Mouse (Mus musculus) CD4-positive, CD25-positive, alpha-beta regulatory T cell, adult 4 months (primary cell): ENCODE results near the gene Slc1a2. TPM values are rescaled to one million over a fixed set of nuclear protein-coding genes. Genes with fewer than 3 reads are reported as not detected.

ENCODE experiments used
- ATAC-seq: one replicate; pipeline ENCODE4 v1.8.0; 2017
- polyA plus RNA-seq, 2 experiments: library from polyadenylated mRNA; unstranded; fragments of 100-300 nt; shearing (Covaris generic); gene quantifications; one replicate each; pipeline ENCODE4 v1.2.1; 2017

Gene Slc1a2
- polyA plus RNA-seq, 2 experiments from 2014 or later: 0.09 TPM; not detected in 1

DNA sequence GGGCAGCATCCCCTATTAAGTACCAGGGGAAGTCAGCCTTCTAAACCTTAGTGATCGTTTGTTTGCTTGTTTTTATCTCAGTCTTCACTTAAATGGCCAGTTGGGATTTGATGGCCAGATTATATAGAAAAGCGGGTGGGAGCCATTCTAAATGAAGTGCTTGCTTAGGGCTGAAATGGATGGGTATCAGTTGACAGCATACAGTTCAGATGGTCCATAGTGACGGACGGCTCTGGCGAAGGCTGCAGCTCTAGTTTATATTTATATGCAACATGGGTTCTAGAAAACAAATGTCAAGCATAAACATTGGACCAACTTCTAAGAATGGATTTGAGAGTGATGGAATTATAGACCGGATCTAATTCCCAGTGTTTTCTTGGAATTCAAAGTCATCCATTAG lies 9.5 kb downstream of the Slc1a2 start:
- no peak for ATAC-seq

DNA sequence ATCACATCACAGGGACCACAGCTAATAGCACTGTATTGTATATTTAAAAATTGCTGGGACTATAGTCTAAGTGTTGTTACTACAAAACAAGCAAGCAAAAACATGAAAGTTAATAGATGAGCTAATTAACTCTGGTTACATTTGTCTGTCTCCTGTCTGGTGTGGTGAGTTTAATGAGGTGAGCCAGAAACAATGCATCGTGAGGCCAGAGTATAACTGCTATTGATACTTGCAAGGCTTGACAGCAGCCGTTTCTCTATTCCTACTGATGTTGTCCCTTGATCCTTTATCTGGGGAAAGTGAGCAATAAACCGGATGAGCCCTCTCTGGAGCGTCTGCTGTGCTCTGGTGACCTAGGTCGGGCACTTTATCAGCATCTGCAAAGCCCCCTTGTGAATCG lies 11.1 kb downstream of the Slc1a2 start:
- ATAC-seq: no peak

DNA sequence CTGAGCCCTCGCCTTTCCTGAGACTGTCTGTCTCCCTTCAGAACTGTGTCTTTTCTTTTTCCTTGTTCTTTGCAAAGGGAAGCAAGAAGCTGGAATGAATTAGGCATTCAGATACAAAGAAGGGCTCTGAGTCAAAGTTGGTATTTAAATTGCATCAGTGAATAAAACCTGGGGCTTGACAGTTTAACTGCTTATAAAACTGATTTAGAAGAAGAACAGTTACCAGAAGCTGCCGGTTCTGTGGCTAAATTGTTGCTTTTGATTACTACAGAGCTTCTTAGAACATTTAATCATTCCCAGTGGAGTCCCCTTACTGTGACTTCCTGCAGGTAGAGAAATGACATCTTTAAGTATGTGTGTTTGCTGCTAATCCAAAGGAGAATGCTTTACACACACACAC lies 16.1 kb downstream of the Slc1a2 start:
- no peak for ATAC-seq

DNA sequence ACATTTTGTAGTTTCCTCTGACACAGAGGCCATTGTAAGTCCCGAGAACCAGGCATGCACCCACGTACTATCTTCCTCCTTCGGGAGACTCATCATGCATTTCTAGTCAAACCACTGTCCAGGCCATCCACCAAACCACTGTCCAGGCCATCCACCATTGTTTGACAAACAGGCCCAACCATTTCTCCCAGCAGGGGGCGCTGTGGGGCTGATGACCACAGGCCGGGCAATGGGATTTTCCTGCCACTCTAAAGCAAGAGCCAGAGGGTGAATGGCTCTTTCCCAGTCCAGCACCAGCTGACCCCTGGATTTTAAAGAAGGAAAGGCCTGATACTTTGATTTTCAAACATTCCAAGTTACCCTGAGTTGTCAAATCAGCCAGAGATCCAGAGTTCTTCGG lies 16.8 kb downstream of the Slc1a2 start:
- no peak for ATAC-seq

DNA sequence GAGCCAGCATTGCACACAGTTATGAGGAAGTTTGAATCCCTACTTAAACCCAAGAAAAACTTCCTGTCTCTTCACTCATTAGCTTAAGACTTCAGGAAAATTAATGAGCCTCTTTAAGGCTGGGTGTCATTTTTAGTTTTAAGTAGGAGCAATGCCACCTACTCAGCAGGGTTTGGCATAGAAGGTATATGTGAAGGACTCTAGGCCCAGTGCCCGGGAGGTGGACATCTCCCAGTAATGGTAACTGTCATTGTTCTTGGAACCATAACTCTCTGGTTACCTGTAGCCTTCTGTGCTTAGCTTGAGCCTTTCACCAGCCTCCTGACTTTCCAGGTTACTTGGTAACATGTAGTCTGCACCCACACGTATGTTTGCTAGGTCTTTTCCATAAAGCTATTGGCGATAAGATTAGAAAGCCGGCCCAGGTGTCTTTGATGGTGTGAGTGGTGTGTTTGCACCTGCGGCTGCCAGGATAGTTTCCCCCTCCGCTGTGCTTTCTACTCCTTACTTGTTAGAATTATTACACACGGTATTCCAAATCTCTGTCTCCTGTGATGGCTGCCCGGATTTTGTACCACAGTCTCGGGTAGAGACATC lies 18.4 kb downstream of the Slc1a2 start:
- ATAC-seq: no peak

DNA sequence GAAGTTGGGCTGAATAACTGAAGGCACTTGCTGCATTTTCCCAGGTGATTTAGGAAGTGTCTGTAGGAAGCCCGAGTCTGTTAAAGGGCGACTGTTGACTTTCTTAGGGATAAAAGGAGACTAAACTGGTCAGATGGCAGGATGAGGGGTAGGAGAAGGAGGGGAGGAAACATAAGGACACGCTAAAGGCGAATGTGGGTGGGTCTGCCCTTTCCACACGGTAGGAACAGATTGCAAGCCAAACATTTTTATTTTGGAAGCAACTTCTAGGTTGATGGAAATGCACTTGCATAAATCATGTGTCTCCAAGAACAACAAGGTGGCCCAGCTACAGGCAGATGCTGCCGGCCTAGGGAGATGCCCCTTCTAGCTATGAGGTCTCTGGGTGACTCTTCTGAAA lies 18.9 kb downstream of the Slc1a2 start:
- ATAC-seq: no peak

DNA sequence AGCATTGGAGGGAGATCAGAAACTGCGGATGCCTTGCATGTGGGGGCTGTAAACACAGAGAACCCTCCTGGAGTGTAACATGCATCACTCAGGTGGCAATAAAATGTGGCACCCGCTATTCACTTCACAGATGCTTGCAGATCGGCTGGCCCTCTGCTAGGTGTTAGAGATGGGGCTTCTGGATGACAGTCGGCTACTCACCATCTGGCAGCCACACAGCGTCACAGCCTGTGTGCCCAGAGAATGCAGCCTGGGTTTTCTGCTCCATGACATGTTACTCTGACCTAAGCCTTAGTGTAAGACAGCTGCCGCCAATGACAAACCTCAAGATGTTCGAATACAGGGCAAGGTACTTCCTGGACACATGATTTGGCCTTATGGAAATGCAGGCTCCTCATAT lies 22.9 kb downstream of the Slc1a2 start:
- no peak for ATAC-seq

DNA sequence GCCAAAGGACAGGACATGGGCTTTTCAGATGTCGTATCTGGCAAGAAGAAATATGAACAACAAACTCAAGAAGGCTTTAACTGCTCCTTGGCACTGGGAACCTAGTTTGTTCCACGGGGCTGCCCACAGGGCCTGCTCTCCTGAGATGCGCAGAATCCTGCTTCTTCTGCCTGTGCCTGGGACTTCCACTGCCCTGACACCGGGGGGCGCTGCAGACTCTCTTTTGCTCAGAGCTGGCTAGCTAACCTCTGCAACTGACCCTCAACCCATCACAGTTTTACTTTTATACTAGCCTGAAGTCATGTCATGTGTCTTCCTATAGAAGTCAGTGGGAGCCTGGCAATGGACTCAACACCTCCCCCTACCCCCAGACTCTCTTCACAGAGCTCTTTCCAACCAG lies 23.7 kb downstream of the Slc1a2 start:
- no peak for ATAC-seq

DNA sequence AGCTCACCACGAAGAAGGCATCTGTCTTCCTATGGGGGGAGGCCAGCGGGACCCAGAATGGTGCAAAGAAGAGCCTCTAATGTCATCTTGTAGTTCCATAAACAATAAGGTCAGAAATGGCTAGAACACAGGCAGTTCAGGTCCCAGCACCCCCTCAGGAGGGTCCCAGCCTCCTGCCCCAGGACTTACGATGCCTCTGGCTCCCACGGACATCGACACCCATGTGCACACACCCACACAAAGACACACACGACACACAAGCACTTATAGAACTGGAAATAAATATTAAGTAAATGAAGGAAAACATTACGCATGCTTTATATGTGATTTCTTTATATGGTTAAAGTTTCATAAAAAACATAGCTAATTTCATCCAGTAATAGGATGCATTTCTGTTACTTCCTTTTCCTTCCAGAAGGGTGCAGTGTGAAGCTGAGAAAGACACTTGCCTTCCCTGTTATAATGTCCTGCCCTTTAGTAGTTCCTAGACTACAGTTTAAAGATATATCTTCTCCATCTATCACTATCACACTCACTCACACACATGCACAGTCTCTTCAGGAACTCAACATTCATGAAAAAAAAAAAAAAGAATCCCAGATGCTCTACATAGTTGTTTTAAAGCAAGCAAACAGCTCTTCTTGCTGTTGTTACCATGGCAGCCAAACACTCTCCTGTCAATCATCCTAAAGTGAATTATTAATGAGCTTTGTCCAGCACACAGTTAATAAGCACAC lies 27.1 kb downstream of the Slc1a2 start:
- no peak for ATAC-seq

DNA sequence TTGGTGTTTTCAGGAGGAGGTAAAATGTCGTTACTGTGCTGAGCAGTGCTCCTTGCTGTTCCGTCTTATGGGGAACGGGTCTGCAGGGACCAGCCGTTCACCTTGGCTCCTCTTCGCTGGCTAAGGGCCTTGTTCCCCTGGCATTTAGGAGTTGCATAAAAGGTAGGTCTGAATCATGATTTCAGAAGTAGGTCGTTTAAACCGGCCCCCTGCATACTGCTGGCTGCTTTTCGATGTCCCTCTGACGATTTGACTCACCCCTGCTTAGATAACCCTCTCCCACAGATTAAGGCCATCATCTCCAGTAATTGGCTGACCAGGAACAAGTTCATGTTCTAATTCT lies 27.6 kb downstream of the Slc1a2 start:
- ATAC-seq: no peak

DNA sequence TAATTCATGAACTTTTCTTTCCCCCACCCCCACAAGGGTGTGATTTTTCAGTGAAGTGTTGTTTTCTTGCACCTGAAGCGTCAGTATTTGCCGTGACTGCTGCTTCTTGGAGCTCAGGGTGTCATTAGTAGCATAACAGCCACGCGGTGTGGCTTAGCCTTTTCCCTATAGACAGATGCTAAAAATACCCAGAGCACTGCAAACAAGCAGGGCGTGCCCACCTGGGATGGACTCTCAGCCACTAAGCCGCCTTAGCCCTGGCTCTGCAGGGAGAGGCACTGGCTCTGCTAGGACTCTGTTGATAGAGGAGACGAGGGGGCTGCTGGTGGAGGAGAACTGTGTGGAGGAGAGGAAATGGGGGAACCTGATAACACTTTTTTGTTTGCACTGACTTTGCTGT lies 35.1 kb downstream of the Slc1a2 start:
- no peak for ATAC-seq

DNA sequence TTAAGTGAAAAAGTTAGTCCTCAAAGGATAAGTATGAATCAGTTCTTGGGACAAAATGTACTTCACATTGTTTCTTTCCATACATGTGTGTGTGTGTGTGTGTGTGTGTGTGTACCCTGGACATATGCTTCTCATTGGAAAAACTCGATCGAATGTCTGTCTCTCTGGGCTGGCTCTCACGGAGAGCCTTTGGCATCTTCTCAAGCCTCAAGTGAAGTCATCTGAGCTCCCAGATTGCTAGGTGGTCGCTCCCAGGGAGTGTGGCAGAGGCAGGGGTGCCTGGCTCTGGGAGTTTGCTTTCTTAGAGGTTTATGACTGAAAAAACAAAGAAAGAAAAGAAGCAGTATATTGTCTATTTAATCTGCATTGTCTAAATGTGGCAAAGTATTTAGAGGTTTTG lies 36.3 kb downstream of the Slc1a2 start:
- ATAC-seq: no peak

DNA sequence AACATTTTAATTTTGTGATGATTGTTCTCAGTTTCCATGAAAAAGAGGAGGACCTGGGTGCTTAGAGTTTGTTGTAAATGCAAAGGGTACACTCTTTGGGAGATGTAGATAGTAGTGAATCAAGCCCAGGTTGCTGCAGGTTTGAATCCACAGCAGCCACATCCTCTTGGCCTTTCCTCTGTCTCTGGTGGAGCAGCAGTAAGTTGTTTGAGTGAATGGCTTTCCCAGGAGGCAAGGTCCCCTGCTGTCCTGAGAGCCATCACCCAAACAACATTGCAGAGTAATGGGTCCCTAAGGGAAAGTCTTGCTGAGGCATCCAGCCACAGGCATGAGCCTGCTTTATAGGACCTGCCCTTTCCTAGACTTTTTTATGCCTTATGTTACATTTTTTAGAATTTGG lies 37.1 kb downstream of the Slc1a2 start:
- ATAC-seq: no peak

DNA sequence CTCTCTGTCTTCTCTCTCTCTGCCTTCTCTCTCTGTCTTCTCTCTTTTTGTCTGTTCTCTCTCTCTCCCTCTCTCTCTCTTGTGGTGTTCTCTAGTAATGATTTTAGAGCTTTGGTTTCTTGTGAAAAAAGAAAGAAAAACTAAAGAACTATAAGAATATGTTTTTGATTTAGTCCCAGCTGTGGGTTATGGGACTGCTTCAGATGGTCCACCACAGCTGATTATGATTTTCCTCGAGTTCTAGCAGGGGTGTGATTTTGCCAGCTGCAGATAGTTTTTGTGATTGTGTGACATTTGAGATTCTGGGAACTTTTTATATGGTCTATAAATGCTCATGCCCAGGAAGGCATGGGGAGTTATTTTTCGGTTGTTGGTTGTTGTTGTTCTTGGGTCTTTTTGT lies 39.3 kb downstream of the Slc1a2 start:
- no peak for ATAC-seq

DNA sequence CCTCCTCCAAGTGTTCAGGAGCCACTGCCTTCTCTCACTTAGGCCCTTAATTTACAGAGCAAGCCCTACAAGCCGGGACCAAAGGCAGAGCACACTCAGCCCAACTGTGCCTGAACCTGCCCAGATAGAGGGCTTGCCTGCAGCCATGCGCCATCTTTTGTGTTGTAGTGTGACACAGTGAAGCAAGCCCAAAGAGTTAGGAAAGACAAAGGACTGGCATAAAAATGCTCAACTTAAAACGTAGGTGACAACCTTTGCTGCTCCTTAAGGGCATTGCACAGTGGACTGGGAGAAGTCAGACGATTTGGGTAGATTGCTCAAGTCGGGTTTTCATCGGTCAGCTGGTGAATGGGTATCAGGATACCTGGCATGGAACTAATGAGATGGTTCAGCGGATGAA lies 41.5 kb downstream of the Slc1a2 start:
- ATAC-seq: no peak

DNA sequence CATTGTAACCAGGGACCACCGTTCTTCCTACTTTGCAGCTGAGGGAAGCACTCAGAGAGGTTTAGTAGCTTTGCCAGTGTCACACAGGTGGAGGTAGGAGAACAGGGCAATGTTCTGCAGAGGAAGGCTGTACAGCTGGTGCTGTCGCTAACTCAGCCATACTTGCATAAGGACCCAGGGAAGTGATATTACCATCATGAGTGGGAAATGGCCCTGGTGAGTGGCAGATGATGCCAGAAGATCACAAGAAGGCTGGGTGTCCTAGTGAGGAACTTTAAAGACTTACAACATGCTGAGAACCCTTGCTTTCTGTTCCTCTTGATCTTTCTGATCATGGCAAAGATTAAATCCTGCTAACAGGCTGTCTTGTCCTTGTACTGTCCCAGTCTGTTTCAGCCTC lies 42.2 kb downstream of the Slc1a2 start:
- no peak for ATAC-seq

DNA sequence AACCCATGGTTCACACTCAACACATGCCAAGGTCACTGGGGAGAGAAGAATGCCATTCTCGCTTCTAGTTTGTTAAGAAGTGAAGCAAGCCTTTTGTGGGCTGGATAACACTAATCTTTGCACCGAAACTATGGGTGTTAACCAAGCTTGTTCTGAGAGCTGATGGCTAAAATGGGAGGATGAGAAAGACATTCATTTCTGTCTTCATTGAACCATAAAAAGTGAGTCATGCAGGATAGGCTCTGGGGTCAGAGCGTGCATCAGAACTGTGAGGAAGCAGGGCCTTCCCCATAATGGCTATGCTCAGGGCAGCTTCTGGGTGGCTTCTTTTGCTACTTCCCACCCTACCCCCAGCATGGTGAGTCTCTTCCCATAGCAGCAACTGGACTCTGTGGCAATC lies 42.9 kb downstream of the Slc1a2 start:
- ATAC-seq: no peak

DNA sequence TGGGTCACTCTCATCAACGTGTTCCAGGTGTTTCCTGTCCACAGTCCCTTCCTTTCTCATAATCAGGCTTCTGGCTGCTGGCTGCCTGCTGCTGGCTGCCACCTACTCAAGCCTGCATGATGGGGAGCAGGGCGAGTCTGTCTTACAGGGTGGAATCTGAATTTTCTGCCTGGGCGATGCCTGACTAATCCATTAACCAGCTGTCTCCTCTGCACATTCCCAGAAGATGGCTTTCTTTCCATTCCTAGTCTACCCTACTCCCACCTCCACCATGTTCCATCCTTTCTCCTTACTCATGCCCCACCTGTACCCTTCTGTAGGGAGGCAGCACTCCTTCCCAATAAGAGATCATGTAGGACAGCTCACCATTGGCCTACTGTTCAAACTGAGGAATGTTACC lies 45.1 kb downstream of the Slc1a2 start:
- ATAC-seq: no peak

DNA sequence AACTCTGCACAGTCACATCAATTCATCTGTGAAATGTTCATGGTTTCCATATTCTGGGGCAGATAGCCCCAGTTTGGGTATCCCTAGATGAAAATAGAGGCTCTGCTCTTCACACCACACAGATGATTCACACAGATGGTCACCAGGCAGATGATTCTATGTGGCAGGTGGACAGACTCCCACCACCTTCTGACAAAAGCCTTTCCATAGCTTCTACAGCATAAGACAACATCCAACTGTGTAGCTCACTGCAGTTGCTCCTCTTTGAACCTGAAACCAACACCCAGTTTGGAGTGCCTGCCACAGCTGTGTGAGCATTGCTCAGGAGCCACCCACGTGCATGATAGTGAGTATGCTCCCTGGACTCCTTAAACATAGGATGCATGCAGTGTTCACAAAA lies 46.3 kb downstream of the Slc1a2 start:
- ATAC-seq: no peak

DNA sequence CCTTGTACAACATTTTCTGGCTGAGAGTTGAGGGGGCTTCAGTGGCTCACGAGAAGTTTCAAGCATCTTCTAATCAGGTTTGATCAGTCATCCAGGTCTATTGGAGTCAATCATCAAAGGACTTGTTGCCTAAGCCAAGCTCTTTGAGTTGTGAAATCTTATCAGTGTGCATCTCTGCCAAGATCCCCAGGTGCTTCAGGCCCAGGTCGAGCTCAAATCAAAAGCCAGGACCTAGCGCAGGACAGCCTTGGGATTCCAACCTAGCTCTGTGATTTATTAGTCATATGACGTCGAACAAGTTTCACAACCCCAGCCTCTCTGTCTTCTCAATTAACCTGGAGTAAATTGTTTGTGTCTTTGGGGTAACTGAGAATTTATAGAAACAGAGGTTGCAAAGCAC lies 53.1 kb downstream of the Slc1a2 start:
- ATAC-seq: no peak

DNA sequence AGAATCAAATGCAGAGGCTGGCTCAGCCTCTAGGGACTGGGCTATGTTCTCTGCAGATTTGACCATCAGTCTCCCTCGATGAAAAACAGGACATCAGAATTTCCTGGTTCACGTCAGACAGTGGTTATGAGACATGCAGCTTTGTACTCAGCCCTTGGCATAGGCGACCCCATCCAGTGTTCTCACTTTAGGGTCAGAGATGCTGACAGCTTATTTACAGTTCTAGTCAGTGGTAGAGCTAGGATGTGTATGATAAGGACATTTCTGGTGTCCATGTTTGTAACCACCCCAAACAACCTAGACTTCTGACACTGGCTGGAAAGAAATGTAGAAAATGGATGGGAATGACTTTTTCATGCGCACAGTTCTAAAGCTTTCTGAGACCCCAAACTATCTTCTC lies 53.6 kb downstream of the Slc1a2 start:
- ATAC-seq: no peak

DNA sequence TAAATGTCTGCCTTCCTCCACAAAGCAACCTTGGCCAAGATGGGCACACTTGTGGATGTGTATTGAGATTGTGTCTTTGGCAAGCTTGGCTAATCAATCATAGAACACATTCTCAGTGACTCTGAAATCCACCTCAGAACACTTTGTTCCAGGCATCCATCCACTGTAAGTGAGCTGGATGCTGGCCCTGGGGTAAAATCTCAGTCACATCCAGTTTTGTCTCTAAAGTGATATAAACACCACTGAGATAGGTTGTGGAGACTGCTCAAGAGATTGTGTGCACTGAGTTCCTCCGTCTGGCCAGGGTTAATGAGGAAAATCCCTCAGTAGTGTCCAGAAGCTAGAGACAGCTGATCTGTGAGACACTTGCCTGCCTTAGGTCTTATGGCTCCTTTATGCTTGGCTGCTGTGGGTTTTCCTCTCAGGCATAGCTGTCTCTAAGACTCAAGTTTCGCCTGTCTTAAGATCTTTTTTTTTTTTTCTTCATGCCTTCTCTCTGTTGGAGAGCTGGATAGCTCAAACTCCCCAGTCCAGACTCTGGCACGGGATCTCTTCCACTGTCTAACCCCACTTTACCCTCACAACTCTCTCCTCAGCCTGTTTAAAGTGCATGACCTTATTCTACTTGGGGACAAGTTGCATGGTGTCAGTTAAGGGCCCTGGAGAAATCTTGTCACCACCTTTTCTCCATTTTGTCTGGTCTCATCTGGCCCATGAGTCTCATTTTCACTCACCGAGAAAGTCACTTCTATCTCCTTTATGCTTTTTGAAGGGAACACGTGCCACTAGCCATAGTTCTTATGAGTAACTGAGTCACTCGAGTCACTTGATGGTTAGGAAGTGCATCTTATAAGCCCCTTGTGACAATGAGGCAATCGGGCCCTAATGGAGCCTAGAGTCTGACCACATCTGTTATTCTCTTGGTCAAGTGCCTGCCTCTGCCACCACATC lies 54.5 kb downstream of the Slc1a2 start:
- ATAC-seq: no peak

DNA sequence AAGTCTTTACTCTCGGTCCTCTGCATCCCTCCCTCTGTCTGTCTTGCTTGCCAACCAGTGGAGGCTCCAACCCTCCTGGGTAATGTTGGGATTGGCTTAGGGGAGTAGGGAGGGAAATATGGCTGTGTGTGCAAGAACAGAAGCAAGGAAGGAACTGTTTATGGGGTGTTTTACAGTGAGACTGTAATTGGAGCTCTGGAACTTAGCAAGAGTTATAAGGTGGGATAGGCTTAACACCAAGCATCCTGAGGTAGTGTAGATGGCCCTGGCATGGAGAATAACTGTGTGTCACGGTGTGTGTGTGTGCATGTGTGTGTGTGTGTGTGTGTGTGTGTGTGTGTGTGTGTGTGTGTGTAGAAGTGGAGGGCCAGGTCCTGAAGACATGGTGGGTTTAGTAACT lies 55.9 kb downstream of the Slc1a2 start:
- no peak for ATAC-seq

DNA sequence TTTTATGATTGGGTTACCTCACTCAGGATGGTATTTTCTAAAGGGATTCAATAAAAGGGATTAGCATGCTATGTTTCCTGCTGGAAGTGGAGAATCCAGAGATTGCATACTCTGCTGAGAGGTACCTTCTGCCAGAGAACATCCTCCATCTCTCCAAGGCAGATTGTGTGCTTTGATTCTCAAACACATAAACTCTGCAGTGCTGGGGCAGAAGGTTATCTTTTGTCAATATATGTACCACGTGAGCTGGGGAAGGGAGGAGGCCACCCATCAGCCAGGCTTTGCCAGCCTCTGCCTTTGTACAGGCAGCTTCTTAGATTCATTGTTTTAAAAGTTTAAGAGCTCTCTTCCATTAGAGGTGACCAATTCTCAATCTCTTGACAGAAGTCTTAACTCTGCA lies 57.3 kb downstream of the Slc1a2 start:
- ATAC-seq: no peak
